Mouse (Mus musculus) hindbrain, embryonic 11.5 days (tissue): ENCODE measurements around the gene Exosc10. TPM values are rescaled to one million over a fixed set of nuclear protein-coding genes. Genes with fewer than 3 reads are reported as not detected.

Experiments
- ATAC-seq: fragments of 200-750 bp; cut with Nextera tagmentation; 2 replicates; pipeline ENCODE4 v1.8.0; 2017; ENCODE audit warnings: mild to moderate bottlenecking, moderate TSS enrichment, moderate library complexity; ENCODE audit not compliant: low FRiP score
- DNase-seq: peaks from one replicate; pipeline ENCODE4 v3.0.0-alpha.2; 2015; ENCODE audit warnings: low spot score
- H3K27ac ChIP-seq: fragments of 300-500 bp; sonication (generic); 2 replicates; pipeline ENCODE4 v1.5.1; 2014; ENCODE audit warnings: mild to moderate bottlenecking, low read depth, low read length
- H3K27me3 ChIP-seq: fragments of 300-500 bp; sonication (generic); 2 replicates; pipeline ENCODE4 v1.6.1; 2014; ENCODE audit warnings: mild to moderate bottlenecking, low read length, moderate library complexity, mixed read lengths; ENCODE audit not compliant: control insufficient read depth, insufficient read depth
- H3K36me3 ChIP-seq: fragments of 300-500 bp; sonication (generic); 2 replicates; pipeline ENCODE4 v1.6.1; 2014; ENCODE audit warnings: mild to moderate bottlenecking, low read length, moderate library complexity, mixed read lengths; ENCODE audit not compliant: control insufficient read depth, insufficient read depth
- H3K4me1 ChIP-seq: fragments of 300-500 bp; sonication (generic); replicated peaks from 2 replicates; pipeline ENCODE4 v1.6.1; 2014; ENCODE audit warnings: low read length, mixed read lengths; ENCODE audit not compliant: control insufficient read depth, insufficient read depth
- H3K4me2 ChIP-seq: fragments of 300-500 bp; sonication (generic); replicated peaks from 2 replicates; pipeline ENCODE4 v1.6.1; 2014; ENCODE audit warnings: mild to moderate bottlenecking, low read depth, low read length
- H3K4me3 ChIP-seq: fragments of 300-500 bp; sonication (generic); 2 replicates; pipeline ENCODE4 v1.5.1; 2014; ENCODE audit warnings: low read depth, low read length
- H3K9ac ChIP-seq: fragments of 300-500 bp; sonication (generic); 2 replicates; pipeline ENCODE4 v1.6.1; 2014; ENCODE audit warnings: low read depth, low read length
- H3K9me3 ChIP-seq: fragments of 300-500 bp; sonication (generic); 2 replicates; pipeline ENCODE4 v1.6.1; 2016; ENCODE audit warnings: low read length; ENCODE audit not compliant: control insufficient read depth
- WGBS: fragments of 180-500 bp; shearing (Covaris S2); extraction: QIAGEN DNeasy Blood & Tissue Kit; methylation state at CpG from one replicate; pipeline ENCODE4 v1.1.7; 2014; 5-methylcytosine and 5-hydroxymethylcytosine counted together
- polyA plus RNA-seq: library from polyadenylated mRNA; unstranded; fragments of >200 nt; fragmentation: Nextera tagmentation; extraction: Ambion mirVana; gene quantifications from 2 replicates; pipeline ENCODE4 v1.2.1, GENCODE M21; 2014

Gene Exosc10
- polyA plus RNA-seq, 1 experiment from 2014 or later = 93.9 TPM

GRCm38 (mm10) chr4:148596731-148597130, 38.5 kb downstream of the Exosc10 start:
- no peak for ATAC-seq
- no peak for DNase-seq
- WGBS = 97% methylated on average over 3 of the region's 3 CpGs
- peaks cover 4% of the 10 kb centered on the region; the same call in 1 of the 2 replicates for H3K4me1 ChIP-seq
- no peaks in the 10 kb centered on the region for H3K27me3 ChIP-seq
- peaks cover 12% of the 10 kb centered on the region for H3K36me3 ChIP-seq
- H3K9me3 ChIP-seq = no peaks in the 10 kb centered on the region
- H3K4me3 ChIP-seq = no peak overlapping the region
- no peak overlapping the region for H3K27ac ChIP-seq
- no peak overlapping the region for H3K4me2 ChIP-seq
- no peak overlapping the region for H3K9ac ChIP-seq

- H3K9ac ChIP-seq = no peak overlapping the region
- no peak for ATAC-seq
- no peaks in the 10 kb centered on the region for H3K9me3 ChIP-seq
- no peak for DNase-seq
- no peak overlapping the region for H3K4me2 ChIP-seq
- H3K27me3 ChIP-seq = no peaks in the 10 kb centered on the region
- H3K4me3 ChIP-seq = no peak overlapping the region
- no peak overlapping the region for H3K27ac ChIP-seq
- WGBS = 94% methylated on average over 12 of the region's 12 CpGs
- no peaks in the 10 kb centered on the region for H3K4me1 ChIP-seq
- H3K36me3 ChIP-seq = peaks cover 12% of the 10 kb centered on the region
These were observed 40.6 kb downstream of the Exosc10 start for GRCm38 (mm10) chr4:148598826-148599225.

- Histone ChIP-seq H3K27ac (no peak overlapping the region), H3K27me3 (no peaks in the 10 kb centered on the region), H3K4me2 (no peak overlapping the region), H3K9ac (no peak overlapping the region), H3K36me3 (no peaks in the 10 kb centered on the region), H3K9me3 (no peaks in the 10 kb centered on the region), H3K4me3 (no peak overlapping the region), H3K4me1 (no peaks in the 10 kb centered on the region)
- 88% methylated on average over 4 of the region's 4 CpGs for WGBS
- no peak for ATAC-seq
- no peak for DNase-seq
These were observed 42.1 kb downstream of the Exosc10 start for GRCm38 (mm10) chr4:148600316-148600715.

- Histone ChIP-seq H3K4me1 (no peaks in the 10 kb centered on the region), H3K27ac (no peak overlapping the region), H3K4me3 (no peak overlapping the region), H3K9ac (no peak overlapping the region), H3K4me2 (no peak overlapping the region), H3K9me3 (no peaks in the 10 kb centered on the region), H3K36me3 (no peaks in the 10 kb centered on the region), H3K27me3 (no peaks in the 10 kb centered on the region)
- ATAC-seq (no peak), DNase-seq (no peak)
- WGBS = 84% methylated on average over 4 of the region's 4 CpGs
These were observed 43.6 kb downstream of the Exosc10 start for GRCm38 (mm10) chr4:148601871-148602270.

GRCm38 (mm10) chr4:148602357-148603120, 44.3 kb downstream of the Exosc10 start, which contains the start of gene Masp2:
Gene Masp2, plus strand, starts transcription at chr4:148602554.
- Histone ChIP-seq H3K4me1 (no peaks in the 10 kb centered on the region), H3K9ac (no peak within 1 kb of the TSS), H3K4me3 (no peak within 1 kb of the TSS), H3K36me3 (no peaks in the 10 kb centered on the region), H3K27ac (no peak within 1 kb of the TSS), H3K9me3 (no peaks in the 10 kb centered on the region), H3K4me2 (no peak within 1 kb of the TSS), H3K27me3 (no peaks in the 10 kb centered on the region)
- WGBS = 86% methylated on average over 14 of the region's 14 CpGs
- DNase-seq (no peak), ATAC-seq (no peak)

- Histone ChIP-seq H3K4me2 (no peak overlapping the region), H3K9ac (no peak overlapping the region), H3K36me3 (no peaks in the 10 kb centered on the region), H3K4me3 (no peak overlapping the region), H3K9me3 (no peaks in the 10 kb centered on the region), H3K27me3 (no peaks in the 10 kb centered on the region), H3K27ac (no peak overlapping the region), H3K4me1 (no peaks in the 10 kb centered on the region)
- no peak for ATAC-seq
- 71% methylated on average over 10 of the region's 10 CpGs for WGBS
- no peak for DNase-seq
These were observed 45.3 kb downstream of the Exosc10 start for GRCm38 (mm10) chr4:148603376-148604139.

GRCm38 (mm10) chr4:148604141-148604540, 45.9 kb downstream of the Exosc10 start:
- no peaks in the 10 kb centered on the region for H3K27me3 ChIP-seq
- ATAC-seq = no peak

GRCm38 (mm10) chr4:148604541-148605165, 46.4 kb downstream of the Exosc10 start:
- no peak overlapping the region for H3K4me2 ChIP-seq
- H3K27me3 ChIP-seq = no peaks in the 10 kb centered on the region
- ATAC-seq = peak; percentile 13; the same call in 1 of the 2 replicates
- H3K36me3 ChIP-seq = no peaks in the 10 kb centered on the region
- no peak overlapping the region for H3K9ac ChIP-seq
- H3K27ac ChIP-seq = no peak overlapping the region
- no peak overlapping the region for H3K4me3 ChIP-seq
- no peaks in the 10 kb centered on the region for H3K4me1 ChIP-seq
- 88% methylated on average over 3 of the region's 3 CpGs for WGBS
- H3K9me3 ChIP-seq = no peaks in the 10 kb centered on the region
- peak; percentile 77 for DNase-seq

More at GRCm38 (mm10) chr4:148604141-148604540, 45.9 kb downstream of the Exosc10 start:
- H3K36me3 ChIP-seq = no peaks in the 10 kb centered on the region
- WGBS = 76% methylated on average over 7 of the region's 7 CpGs
- no peaks in the 10 kb centered on the region for H3K4me1 ChIP-seq
- no peak overlapping the region for H3K9ac ChIP-seq
- no peak overlapping the region for H3K4me3 ChIP-seq
- no peak overlapping the region for H3K27ac ChIP-seq
- DNase-seq = no peak
- no peak overlapping the region for H3K4me2 ChIP-seq
- no peaks in the 10 kb centered on the region for H3K9me3 ChIP-seq
